Mouse (Mus musculus) brown adipose tissue, adult 24 weeks (tissue): ENCODE data around the gene Rock2. TPM values are rescaled to one million over a fixed set of nuclear protein-coding genes. Genes with fewer than 3 reads are reported as not detected.
"Not testable (repeated sequence)": the region's sequence is repeated elsewhere in the genome, so short reads cannot be mapped to it uniquely, and the experiment has no call there.

Experiments
- H3K27ac ChIP-seq: fragments of 200-500 bp; replicated peaks from 2 replicates; pipeline ENCODE4 v1.5.1; 2012; ENCODE audit warnings: low read depth, mild to moderate bottlenecking, low read length
- H3K4me1 ChIP-seq: fragments of 200-500 bp; 2 replicates; pipeline ENCODE4 v1.6.1; 2012; ENCODE audit warnings: low read length, mixed read lengths; ENCODE audit not compliant: control insufficient read depth, insufficient read depth, insufficient read length
- H3K4me3 ChIP-seq: fragments of 200-500 bp; 2 replicates; pipeline ENCODE4 v1.5.1; 2012; ENCODE audit warnings: low read depth, mild to moderate bottlenecking, low read length, moderate library complexity; ENCODE audit not compliant: insufficient read depth
- polyA plus RNA-seq: library from polyadenylated mRNA; stranded (reverse); fragments of >200 nt; gene quantifications from 2 replicates; pipeline ENCODE4 v1.2.4, GENCODE M21; 2012; ENCODE audit not compliant: missing spikeins, insufficient read depth, insufficient read length

Rock2 gene
- polyA plus RNA-seq, 1 experiment: 31.0 TPM

DNA sequence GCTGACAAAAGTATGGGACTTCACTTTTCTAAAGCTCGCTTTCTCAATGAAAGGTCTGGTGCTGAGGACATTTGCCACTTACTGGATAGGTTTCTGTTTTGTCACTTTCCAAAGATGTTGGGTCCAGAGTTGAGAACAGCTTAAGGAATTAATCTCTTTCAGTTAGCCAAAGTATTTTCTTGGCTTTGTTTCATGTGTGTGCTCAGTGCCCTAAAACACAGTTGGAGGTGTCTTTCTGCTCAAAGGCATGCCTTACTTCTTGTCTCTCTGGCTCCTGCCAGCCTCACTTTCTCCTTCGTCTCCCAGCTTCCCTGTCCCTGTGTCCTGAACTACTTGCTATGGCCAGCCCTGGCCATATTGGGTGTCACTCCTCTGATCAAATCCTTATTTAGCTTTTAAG, 96.7 kb downstream of the Rock2 start:
- Histone ChIP-seq H3K4me3 (no peak overlapping the region), H3K4me1 (no peaks in the 10 kb centered on the region)

DNA sequence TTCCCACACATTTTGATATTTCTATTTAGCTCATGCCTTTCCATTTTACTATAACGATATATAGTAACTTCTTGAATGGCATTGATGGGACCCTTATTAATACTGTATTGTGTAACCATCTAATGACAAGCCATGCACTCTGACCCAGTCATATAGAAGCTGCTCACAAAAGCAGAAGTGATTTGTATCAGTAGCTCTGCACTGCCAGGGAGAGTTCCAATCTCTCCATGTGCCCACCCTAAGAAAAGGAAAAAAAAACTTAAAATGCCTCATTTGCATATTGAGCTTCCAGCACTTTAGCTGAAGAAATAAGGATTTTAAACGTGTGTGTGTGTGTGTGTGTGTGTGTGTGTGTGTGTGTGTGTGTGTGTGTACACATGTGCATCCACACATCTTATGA, 97.7 kb downstream of the Rock2 start:
- no peak overlapping the region for H3K4me3 ChIP-seq
- no peak overlapping the region for H3K27ac ChIP-seq
- no peaks in the 10 kb centered on the region for H3K4me1 ChIP-seq

More for the DNA sequence above, 96.7 kb downstream of the Rock2 start:
- peak overlapping the region; percentile 52 for H3K27ac ChIP-seq

DNA sequence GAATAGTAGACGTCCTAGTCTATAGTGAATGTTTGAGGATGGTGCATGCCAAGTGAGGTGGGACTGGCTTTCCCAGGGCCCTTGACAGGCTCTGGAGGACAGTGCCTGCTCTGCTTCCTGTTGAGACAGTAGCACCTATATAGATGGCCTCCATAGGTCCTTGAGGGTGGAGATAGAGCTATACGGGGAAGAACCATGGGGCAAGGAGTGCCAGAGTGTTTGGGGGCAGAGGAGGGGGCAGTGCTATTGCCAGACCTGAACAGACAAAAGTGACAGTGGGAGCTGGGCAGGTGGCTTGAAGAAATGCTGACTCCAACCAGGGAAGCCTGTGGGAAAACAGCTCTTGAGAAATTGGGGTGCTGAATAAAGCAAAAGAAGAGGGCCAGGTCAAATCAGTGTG, 99.6 kb downstream of the Rock2 start:
- Histone ChIP-seq H3K4me3 (no peak overlapping the region), H3K4me1 (no peaks in the 10 kb centered on the region), H3K27ac (no peak overlapping the region)

DNA sequence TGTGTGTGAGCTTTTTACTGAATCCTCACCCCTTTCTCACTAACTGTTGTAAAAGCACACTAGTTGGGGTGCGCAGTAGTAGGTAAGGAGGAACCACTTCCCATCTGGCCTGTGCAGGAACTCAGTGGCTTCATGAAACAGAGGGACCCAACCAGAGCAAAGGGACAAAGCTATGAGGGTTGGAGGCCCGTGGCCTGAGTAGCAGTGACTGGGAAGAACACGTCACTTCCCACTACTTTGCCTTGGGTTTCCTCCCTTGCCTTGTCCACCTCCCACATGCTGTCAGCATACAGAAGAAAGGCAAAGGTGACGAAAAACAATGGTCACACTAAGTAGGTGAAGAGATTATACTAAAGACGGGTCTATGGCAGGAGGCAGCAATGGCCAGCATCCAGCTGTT, 101.6 kb downstream of the Rock2 start:
- H3K4me1 ChIP-seq: no peaks in the 10 kb centered on the region
- no peak overlapping the region for H3K27ac ChIP-seq
- H3K4me3 ChIP-seq: no peak overlapping the region

DNA sequence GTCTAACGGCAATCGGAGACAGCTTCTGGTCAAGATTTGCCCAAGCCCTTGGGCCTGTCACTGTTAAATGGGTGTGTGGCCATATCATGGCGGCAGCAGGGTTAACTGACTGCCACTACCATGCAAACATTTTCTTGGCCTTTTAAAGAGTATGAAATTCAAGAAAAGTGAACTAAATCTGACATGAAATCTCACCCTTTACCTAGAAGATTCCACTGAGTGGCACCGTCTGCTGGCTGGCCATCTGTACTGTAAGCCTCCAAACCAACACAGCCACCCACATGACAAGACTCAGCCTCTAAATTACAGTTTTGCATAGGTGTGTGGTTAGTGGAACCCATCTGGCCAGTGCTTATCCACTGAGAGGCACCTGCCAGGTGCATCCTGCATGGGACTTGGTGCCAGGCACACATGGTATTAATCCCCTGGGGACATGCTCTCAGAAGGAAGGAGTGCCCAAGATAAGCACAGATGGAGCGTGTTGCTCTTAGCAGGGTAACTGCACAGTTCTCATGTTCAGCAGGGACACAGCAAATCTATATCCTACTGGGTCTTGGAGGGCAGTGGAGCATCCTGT, 102.3 kb downstream of the Rock2 start:
- H3K27ac ChIP-seq: no peak overlapping the region
- H3K4me1 ChIP-seq: no peaks in the 10 kb centered on the region
- H3K4me3 ChIP-seq: no peak overlapping the region

DNA sequence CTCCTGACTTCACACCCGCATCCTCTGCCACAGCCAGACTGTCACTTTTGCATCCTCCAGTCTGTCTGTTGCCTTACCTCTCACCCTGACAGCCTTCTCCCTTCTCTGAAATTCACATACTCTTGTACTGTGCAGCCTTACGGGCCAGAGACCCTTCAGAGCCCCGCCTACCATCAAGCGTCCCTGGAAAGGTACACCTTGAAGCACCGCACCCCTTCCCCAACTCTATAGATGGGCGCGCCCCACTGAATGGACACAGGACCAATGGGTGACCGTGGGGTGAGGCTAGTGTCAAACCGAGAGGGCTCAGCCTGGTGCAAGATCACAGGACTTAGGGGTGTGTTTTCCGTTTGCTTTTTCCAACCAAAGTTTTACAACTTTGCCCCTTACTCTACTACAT, 104.5 kb downstream of the Rock2 start:
- H3K27ac ChIP-seq: no peak overlapping the region
- peak overlapping the region; percentile 75 for H3K4me3 ChIP-seq
- H3K4me1 ChIP-seq: no peaks in the 10 kb centered on the region

DNA sequence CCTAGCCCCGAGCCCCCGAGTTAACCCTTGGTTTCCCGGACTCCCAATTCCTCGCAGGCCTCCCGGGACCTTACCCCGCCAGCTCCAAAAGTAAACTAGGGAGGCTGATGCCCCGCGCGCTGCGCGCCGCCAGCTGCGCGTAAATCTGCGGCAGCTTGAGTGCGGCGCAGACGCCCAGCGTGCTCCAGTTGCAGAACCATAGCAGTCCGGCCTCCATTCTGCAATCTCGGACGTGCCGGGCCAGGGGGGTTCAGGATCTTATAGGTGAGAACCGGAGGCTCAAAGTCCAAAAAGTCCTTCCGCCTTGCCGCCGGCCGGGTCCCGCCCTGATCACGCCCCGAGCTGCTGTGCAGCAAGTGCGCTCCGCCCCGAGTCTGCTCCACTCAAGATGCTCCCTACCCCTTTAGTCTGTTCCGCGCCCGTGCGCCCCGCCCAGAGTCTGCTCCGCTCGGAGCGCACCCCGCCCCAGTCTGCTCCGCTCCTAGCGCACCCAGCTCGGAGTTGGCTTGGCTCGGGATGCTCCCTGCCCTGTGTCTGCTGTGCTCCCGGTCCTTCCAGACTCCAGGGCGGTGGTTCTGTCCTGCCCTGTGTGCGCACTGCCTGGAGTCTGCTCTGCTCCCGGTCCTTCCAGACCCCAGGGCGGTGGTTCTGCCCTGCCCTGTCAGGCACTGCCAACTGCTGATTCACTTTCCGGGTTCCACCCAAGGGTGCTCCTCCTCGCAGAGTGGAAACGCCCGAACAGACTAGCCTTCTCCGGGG, 105.2 kb downstream of the Rock2 start, which contains the start of gene Pqlc3:
TSS of gene Pqlc3 (minus strand) at position 670 of the 759 bp plus-strand sequence.
- Histone ChIP-seq H3K4me3 (peak within 1 kb of the TSS; percentile 75), H3K4me1 (no peaks in the 10 kb centered on the region), H3K27ac (0 out of 2 replicates have a peak within 1 kb of the TSS, but pooled peaks have one; percentile 43)

DNA sequence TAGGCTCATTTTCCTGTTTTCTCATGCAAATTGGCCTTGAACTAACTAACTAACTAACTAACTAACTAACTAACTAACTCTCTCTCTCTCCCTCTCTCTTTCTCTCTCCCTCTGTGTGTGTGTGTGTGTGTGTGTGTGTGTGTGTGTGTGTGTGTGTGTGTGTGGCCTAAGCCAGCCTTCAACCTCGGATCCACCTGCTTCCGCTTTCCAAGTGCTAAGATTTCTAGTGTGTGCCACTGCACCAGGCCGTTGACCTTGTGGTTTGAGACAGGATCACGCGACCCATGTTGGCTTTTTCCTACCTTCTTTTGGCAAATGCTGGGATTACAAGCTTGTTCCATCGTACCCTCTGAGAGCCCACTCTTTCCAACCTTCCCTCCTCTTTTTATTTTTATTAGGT, 105.9 kb downstream of the Rock2 start:
- H3K4me3 ChIP-seq: peak overlapping the region; percentile 75; the same call in 1 of the 2 replicates
- H3K27ac ChIP-seq: 0 out of 2 replicates have a peak overlapping the region, but pooled peaks have one; percentile 43
- H3K4me1 ChIP-seq: no peaks in the 10 kb centered on the region

DNA sequence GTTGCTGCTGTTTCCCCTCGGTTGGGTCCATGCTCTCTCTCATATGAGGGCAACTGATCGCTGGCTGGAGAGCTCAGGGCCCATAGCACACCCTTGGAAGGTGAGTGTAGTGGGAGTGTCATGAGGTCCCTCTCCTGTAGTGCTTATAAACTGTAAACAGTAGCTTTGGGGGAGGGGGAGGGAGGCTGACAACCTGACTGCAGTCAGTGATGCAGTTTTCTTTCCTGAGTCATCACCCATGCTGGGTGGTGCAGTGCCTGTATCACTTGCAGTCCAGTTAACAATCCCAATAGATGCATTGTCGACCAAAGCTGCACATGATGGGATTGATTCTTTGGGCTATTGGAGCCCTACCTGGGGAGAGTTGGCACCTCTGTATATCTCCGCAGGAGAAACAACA, 106.5 kb downstream of the Rock2 start:
- H3K4me3 ChIP-seq: no peak overlapping the region
- H3K4me1 ChIP-seq: no peaks in the 10 kb centered on the region
- no peak overlapping the region for H3K27ac ChIP-seq

DNA sequence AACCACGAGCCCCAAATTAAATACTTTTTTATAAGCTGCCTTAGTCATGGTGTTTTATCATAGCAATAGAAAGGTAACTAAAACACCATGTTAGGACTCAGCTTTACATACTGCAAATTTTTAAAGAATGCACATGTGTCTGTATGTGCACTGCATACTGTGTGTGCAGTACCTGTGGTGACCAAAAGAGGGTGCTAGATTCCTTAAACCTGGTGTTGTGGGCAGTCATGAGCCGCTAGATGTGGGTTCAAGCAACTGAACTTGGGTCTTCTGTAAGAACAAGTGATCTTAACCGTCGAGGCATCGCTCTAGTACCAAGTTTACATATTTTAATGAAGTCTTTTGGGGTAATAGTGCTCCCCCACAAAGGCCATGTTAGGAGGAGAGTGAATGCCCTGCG, 114.8 kb downstream of the Rock2 start:
- H3K4me1 ChIP-seq: no peaks in the 10 kb centered on the region
- H3K27ac ChIP-seq: no peak overlapping the region
- no peak overlapping the region for H3K4me3 ChIP-seq

DNA sequence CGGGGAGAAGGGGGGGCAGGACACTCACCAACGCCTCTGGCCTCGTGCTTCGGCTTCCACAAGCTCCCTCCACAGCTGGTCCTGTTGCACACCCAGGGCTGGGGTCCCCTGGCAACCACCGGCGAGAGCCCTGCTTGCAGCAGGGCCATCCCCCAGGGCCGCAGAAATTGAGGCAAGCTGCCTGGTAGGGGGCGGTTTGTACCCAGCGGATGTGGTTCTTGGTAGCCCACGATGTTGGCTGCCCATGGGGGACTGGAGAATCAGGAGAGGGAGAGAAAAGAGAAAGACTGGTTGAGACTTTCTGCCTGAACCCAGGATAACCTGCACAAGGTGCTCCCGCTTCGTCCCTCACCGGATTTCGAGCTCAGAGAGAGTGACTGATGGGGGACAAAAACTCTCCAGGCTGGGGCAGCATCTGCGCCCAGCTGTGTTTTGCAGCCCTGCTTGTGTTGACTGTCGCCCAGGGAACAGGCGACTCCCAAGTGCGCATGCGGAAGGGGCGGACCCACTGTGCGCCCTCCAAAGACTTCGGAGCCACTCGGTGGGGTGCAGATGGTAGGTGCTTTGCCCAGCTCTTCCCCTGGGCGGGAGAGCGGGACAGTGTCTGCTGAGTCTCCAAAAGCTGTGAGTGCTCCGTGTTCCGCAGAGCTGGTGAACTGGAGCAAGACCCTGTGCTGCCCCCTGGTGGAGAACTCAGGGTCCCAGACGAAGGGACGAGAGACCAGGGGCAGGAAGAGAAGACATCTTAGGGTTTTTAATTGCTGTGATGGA, 116.6 kb downstream of the Rock2 start, which contains the start of gene 2410004P03Rik:
TSS of gene 2410004P03Rik (minus strand) at position 628 of the 771 bp plus-strand sequence.
- H3K4me3 ChIP-seq: peak within 1 kb of the TSS; percentile 61
- no peaks in the 10 kb centered on the region for H3K4me1 ChIP-seq
- no peak within 1 kb of the TSS for H3K27ac ChIP-seq

DNA sequence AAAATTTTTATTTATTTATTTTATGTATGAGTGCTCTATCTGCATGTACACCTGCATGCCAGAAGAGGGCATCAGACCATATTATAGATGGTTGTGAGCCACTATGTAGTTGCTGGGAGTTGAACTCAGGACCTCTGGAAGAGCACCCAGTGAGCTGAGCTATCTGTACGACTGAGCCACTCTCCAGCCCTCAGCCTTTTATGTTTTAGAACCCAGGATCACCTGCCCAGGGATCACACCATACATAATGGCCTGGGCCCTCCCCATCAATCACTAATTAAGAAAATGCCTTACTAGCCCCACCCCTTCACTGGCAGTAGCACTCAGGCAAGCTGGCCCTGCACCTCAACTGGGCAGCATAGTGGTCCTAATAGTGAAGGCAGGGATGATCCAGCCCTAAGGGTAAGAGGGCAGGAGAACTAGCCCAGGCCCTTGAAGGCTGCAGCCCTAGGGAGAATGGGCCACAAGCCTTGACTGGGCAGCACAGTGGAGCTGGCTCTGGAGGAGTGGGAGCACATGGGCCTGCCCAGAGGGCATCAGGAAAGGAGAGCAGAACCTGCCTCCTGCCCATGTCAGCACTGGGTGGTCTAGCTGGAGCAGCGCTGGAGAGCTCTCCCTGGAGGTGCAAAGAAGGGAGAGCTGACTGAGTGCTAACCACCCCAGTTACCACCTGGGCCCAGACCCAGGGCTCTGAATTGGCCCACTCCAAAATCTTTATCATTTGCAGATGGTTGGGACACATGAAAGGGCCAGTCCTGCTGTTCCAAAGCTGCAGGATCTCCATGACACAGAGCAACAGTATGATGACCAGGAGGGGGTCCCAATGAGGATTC, 117.6 kb downstream of the Rock2 start:
- H3K4me1 ChIP-seq: no peaks in the 10 kb centered on the region
- no peak overlapping the region for H3K27ac ChIP-seq

DNA sequence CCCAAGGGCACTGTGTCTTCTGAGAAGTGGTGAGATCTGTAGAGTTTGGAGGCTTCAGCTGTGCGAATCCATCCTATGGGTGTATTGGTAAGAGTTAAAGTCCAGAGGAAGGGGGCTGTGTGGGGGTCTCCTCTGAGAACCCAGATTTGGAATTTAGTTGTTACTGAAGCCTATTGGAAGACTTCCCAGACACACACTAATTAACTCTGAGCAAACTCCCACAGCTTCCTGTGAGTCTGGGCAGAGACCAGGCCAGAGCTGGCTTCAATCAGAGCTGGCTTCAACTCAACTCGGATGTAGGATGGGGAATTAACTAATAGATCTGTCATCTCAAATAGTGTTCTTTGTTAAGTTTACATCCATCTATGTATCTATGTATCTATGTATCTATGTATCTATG, 121.0 kb downstream of the Rock2 start:
- H3K27ac ChIP-seq: no peak overlapping the region
- H3K4me3 ChIP-seq: no peak overlapping the region
- no peaks in the 10 kb centered on the region for H3K4me1 ChIP-seq

More for the DNA sequence above, 117.6 kb downstream of the Rock2 start:
- H3K4me3 ChIP-seq: no peak overlapping the region

DNA sequence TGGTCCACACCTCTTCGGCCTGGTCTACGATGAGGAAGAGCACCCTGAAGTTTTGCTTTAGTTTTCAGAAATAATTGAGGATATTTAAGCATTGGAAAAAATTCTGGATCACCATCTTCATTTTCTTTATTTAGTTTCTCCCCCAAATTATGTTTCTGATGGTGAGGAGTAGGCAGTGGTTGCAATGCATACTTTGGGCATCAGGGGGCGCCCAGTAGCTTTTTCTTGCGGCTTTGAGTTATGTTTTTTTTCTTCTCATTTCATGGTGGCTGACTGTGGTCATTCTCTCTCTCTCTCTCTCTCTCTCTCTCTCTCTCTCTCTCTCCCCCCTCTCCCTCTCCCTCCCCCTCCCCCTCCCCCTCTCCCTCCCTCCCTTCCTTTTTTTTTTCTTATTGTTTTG, 123.8 kb downstream of the Rock2 start:
- no peak overlapping the region for H3K4me3 ChIP-seq
- H3K27ac ChIP-seq: no peak overlapping the region
- no peaks in the 10 kb centered on the region for H3K4me1 ChIP-seq

DNA sequence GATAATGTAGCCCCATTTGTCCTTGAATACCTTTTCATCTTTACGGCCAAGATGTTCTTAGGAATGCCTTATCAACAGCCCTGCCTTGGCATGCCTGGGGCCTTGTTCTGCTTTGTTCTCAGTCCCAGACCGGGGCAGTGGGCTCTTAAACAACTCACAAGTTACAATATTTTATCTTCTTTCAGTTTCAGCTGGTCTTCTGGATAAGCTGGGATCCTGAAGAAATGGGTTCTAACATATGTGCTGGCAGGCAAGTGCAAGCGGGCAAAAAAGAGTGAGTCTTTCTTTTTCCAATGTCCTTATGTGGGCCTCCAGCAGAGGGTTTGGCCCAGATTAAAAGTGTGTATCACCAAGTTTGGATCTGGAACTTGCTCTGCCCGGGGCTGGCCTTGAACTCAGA, 126.4 kb downstream of the Rock2 start:
- not testable (repeated sequence) for H3K4me3 ChIP-seq, H3K27ac ChIP-seq, H3K4me1 ChIP-seq
